Mouse (Mus musculus) kidney, adult 2 months (tissue): Measurements from ENCODE around the gene Abhd16a.

Experiments
- CTCF ChIP-seq: fragments of 200-500 bp; conservative IDR thresholded peaks from 2 replicates; pipeline ENCODE4 v1.5.1; 2011; ENCODE audit warnings: low read depth, mild to moderate bottlenecking, control low read depth, low read length, moderate library complexity, mixed read lengths; ENCODE audit not compliant: insufficient read depth, insufficient read length
- POLR2A ChIP-seq: fragments of 200-500 bp; IDR thresholded peaks from one replicate; pipeline ENCODE4 v1.6.1; 2011; ENCODE audit warnings: low read depth, low read length, control low read depth

DNA sequence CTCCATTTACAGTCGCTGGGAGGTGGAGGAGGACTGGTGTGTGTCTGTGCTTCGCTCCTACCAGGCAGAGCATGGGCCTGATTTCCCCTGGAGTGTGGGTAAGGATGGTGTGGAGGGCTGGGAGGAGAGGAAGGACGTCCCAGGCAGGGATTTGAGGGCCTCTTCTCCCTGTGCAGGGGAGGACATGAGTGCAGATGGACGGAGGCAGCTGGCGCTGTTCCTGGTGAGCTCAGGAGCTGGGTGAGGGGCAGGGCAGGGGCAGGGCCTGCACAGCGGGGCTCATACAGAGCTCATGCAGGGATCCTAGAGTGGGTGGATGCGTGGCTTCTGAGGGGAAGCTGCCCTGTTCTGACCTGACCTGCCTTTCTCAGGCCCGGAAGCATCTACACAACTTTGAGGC lies 13.2 kb downstream of the Abhd16a start:
- TF ChIP-seq POLR2A = no peak
- no peak for TF ChIP-seq CTCF
